Mouse (Mus musculus) myocyte (in vitro differentiated cells): Measurements from ENCODE around the gene Gm49450. TPM values are rescaled to one million over a fixed set of nuclear protein-coding genes. Genes with fewer than 3 reads are reported as not detected.

Experiments used
- H3K27me3 ChIP-seq: one replicate; pipeline ENCODE4 v1.6.1; 2011; ENCODE audit not compliant: control insufficient read depth, insufficient read depth, insufficient read length
- H3K36me3 ChIP-seq: one replicate; pipeline ENCODE4 v1.6.1; 2011; ENCODE audit not compliant: control insufficient read depth, insufficient read depth
- H3K4me2 ChIP-seq: one replicate; pipeline ENCODE4 v1.6.1; 2011; ENCODE audit warnings: low read depth, control low read depth
- H3K4me3 ChIP-seq: one replicate; pipeline ENCODE4 v1.5.1; 2011; ENCODE audit warnings: mild to moderate bottlenecking, control low read depth, moderate library complexity
- H3K79me2 ChIP-seq: one replicate; pipeline ENCODE4 v1.6.1; 2011; ENCODE audit not compliant: control insufficient read depth, insufficient read depth
- H3ac ChIP-seq: one replicate; pipeline ENCODE4 v1.6.1; 2011; ENCODE audit not compliant: control insufficient read depth, insufficient read length
- CEBPB ChIP-seq: IDR thresholded peaks from 2 replicates; pipeline ENCODE4 v1.6.1; 2011; ENCODE audit warnings: mild to moderate bottlenecking, moderate library complexity; ENCODE audit not compliant: poor library complexity, insufficient read depth, severe bottlenecking
- E2F4 ChIP-seq: IDR thresholded peaks from one replicate; pipeline ENCODE4 v1.6.1; 2011; ENCODE audit warnings: mild to moderate bottlenecking, control low read depth, moderate library complexity; ENCODE audit not compliant: insufficient read depth
- MAX ChIP-seq: IDR thresholded peaks from one replicate; pipeline ENCODE4 v1.6.1; 2011; ENCODE audit warnings: low read depth, mild to moderate bottlenecking, control low read depth
- MYOD1 ChIP-seq, 3 experiments: IDR thresholded peaks; one replicate each; pipeline ENCODE4 v1.6.1; 2011; ENCODE audit warnings: control low read depth in 2 of 3, low read depth in 2 of 3, mild to moderate bottlenecking in 2 of 3, moderate library complexity in 1 of 3; ENCODE audit not compliant: insufficient read length in 2 of 3, control insufficient read depth in 1 of 3
- MYOG ChIP-seq, 3 experiments: IDR thresholded peaks; one replicate each; pipeline ENCODE4 v1.6.1; 2011; ENCODE audit warnings: control low read depth in 2 of 3, low read depth in 2 of 3, mild to moderate bottlenecking in 2 of 3; ENCODE audit not compliant: insufficient read length in 2 of 3, control insufficient read depth in 1 of 3, insufficient read depth in 1 of 3
- POLR2A ChIP-seq: IDR thresholded peaks from one replicate; pipeline ENCODE4 v1.6.1; 2011; ENCODE audit warnings: low read depth, mild to moderate bottlenecking, control low read depth, moderate library complexity; ENCODE audit not compliant: insufficient read length
- POLR2AphosphoS2 ChIP-seq: IDR thresholded peaks from one replicate; pipeline ENCODE4 v1.6.1; 2011; ENCODE audit warnings: low read depth, control low read depth; ENCODE audit not compliant: insufficient read length
- REST ChIP-seq: IDR thresholded peaks from one replicate; pipeline ENCODE4 v1.6.1; 2011; ENCODE audit warnings: mild to moderate bottlenecking, control low read depth, moderate library complexity; ENCODE audit not compliant: insufficient read depth, insufficient read length
- SRF ChIP-seq: IDR thresholded peaks from one replicate; pipeline ENCODE4 v1.6.1; 2011; ENCODE audit warnings: low read depth; ENCODE audit not compliant: control insufficient read depth, insufficient read length
- TCF12 ChIP-seq: IDR thresholded peaks from one replicate; pipeline ENCODE4 v1.6.1; 2011; ENCODE audit warnings: mild to moderate bottlenecking, control low read depth; ENCODE audit not compliant: poor library complexity, insufficient read depth, severe bottlenecking
- TCF3 ChIP-seq: IDR thresholded peaks from one replicate; pipeline ENCODE4 v1.6.1; 2011; ENCODE audit warnings: low read depth, control low read depth; ENCODE audit not compliant: insufficient read length
- USF1 ChIP-seq: IDR thresholded peaks from one replicate; pipeline ENCODE4 v1.6.1; 2011; ENCODE audit warnings: low read depth, mild to moderate bottlenecking, control low read depth, moderate library complexity
- polyA plus RNA-seq: library from polyadenylated mRNA; unstranded; fragments of >200 nt; fragmentation: generic; extraction: Trizol; gene quantifications from one replicate; pipeline ENCODE4 v1.2.1, GENCODE M21; 2012; ENCODE audit warnings: missing spikeins

Gene Gm49450
- polyA plus RNA-seq, 1 experiment: 0.84 TPM

GRCm38 (mm10) chr15:98997938-98998774 is 44.8 kb upstream of the Gm49450 start:
- no peak overlapping the region for H3ac ChIP-seq
- TF ChIP-seq POLR2AphosphoS2 (no peak), MYOG (IDR thresholded peaks at IDR 0.05; ENCODE audit: control insufficient read depth in 1 of 3, insufficient read depth in 1 of 3, insufficient read length in 2 of 3, low read depth in 2 of 3) (no peak), MYOD1 (IDR thresholded peaks at IDR 0.05; ENCODE audit: control insufficient read depth in 1 of 3, insufficient read length in 2 of 3, low read depth in 2 of 3) (no peak), MAX (no peak), E2F4 (no peak), REST (no peak), SRF (no peak), POLR2A (no peak)
- H3K79me2 ChIP-seq: no peaks in the 10 kb centered on the region
- H3K36me3 ChIP-seq: no peaks in the 10 kb centered on the region
- no peaks in the 10 kb centered on the region for H3K27me3 ChIP-seq
- no peak overlapping the region for H3K4me2 ChIP-seq
- no peak overlapping the region for H3K4me3 ChIP-seq

GRCm38 (mm10) chr15:98996840-98997239 is 43.5 kb upstream of the Gm49450 start:
- Histone ChIP-seq H3K4me3 (no peak overlapping the region), H3K36me3 (no peaks in the 10 kb centered on the region), H3ac (no peak overlapping the region), H3K79me2 (no peaks in the 10 kb centered on the region), H3K27me3 (no peaks in the 10 kb centered on the region), H3K4me2 (no peak overlapping the region)
- TF ChIP-seq MYOG (IDR thresholded peaks at IDR 0.05; ENCODE audit: control insufficient read depth in 1 of 3, insufficient read depth in 1 of 3, insufficient read length in 2 of 3, low read depth in 2 of 3): no peak
- no peak for TF ChIP-seq POLR2AphosphoS2
- TF ChIP-seq TCF12: no peak
- TF ChIP-seq CEBPB: no peak
- TF ChIP-seq TCF3: no peak
- TF ChIP-seq POLR2A: no peak
- TF ChIP-seq MAX: no peak
- TF ChIP-seq MYOD1 (IDR thresholded peaks at IDR 0.05; ENCODE audit: control insufficient read depth in 1 of 3, insufficient read length in 2 of 3, low read depth in 2 of 3): no peak
- no peak for TF ChIP-seq E2F4
- TF ChIP-seq USF1: no peak
- TF ChIP-seq REST: no peak
- TF ChIP-seq SRF: no peak

- H3K4me3 ChIP-seq: no peak overlapping the region
- no peaks in the 10 kb centered on the region for H3K79me2 ChIP-seq
- no peak overlapping the region for H3ac ChIP-seq
- no peak overlapping the region for H3K4me2 ChIP-seq
- H3K36me3 ChIP-seq: no peaks in the 10 kb centered on the region
- no peaks in the 10 kb centered on the region for H3K27me3 ChIP-seq
- no peak for TF ChIP-seq REST
- no peak for TF ChIP-seq MYOD1 (IDR thresholded peaks at IDR 0.05; ENCODE audit: control insufficient read depth in 1 of 3, insufficient read length in 2 of 3, low read depth in 2 of 3)
- no peak for TF ChIP-seq MAX
- no peak for TF ChIP-seq E2F4
- TF ChIP-seq CEBPB: no peak
- no peak for TF ChIP-seq SRF
- TF ChIP-seq POLR2A: no peak
Measured at GRCm38 (mm10) chr15:98994957-98995520, 41.7 kb upstream of the Gm49450 start.

GRCm38 (mm10) chr15:98993865-98994264 is 40.5 kb upstream of the Gm49450 start:
- Histone ChIP-seq H3K36me3 (no peaks in the 10 kb centered on the region), H3K79me2 (no peaks in the 10 kb centered on the region), H3K27me3 (no peaks in the 10 kb centered on the region), H3K4me2 (peak overlapping the region; percentile 96), H3ac (peak overlapping the region; percentile 42), H3K4me3 (peak overlapping the region; percentile 34)
- no peak for TF ChIP-seq MAX
- no peak for TF ChIP-seq MYOD1 (IDR thresholded peaks at IDR 0.05; ENCODE audit: control insufficient read depth in 1 of 3, insufficient read length in 2 of 3, low read depth in 2 of 3)
- TF ChIP-seq TCF3: no peak
- TF ChIP-seq SRF: no peak
- TF ChIP-seq E2F4: no peak
- TF ChIP-seq TCF12: no peak
- TF ChIP-seq REST: no peak
- no peak for TF ChIP-seq CEBPB
- no peak for TF ChIP-seq POLR2A
- TF ChIP-seq MYOG (IDR thresholded peaks at IDR 0.05; ENCODE audit: control insufficient read depth in 1 of 3, insufficient read depth in 1 of 3, insufficient read length in 2 of 3, low read depth in 2 of 3): no peak
- TF ChIP-seq USF1: no peak
- no peak for TF ChIP-seq POLR2AphosphoS2
